Mouse (Mus musculus) testis, postnatal 14 days (tissue): ENCODE results near the gene Umad1.

ENCODE experiments used
- DNase-seq: peaks from one replicate; pipeline ENCODE4 v3.0.0; 2021; ENCODE audit warnings: low spot score

The Umad1 gene

DNA sequence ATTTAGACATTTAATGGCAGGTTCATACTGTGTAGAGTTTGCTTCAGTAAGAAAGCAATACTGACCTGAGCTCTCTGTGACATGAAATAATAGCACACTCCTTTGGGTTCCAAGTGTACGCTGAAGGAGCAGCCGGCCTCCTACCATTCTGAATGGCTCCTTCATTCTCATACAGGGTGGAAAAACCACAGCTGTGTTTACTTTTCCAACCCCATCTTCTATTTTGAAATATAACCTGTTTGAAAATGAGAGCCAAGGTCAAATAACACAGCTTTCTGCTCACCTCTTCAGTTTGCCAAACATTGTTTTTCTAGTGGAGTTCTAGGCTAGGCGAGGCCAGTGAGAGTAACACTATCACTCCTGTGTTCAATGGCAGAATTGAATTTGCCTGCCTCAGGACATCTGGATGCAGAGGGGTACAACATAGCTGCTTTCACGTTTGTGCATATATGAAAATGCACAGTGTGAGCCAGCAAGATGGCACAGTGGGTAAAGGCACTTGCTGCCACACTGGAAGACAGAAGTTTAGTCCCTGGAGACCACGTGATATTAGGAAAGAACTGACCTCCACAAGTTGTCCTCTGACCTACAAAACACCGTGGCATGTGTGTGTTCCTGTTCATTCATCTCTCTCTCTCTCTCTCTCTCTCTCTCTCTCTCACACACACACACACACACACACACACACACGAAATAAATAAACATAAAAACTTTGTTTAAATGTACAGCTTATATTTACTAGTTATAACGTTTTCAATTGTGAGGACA, 157.9 kb downstream of the Umad1 start:
- DNase-seq, result no peak

DNA sequence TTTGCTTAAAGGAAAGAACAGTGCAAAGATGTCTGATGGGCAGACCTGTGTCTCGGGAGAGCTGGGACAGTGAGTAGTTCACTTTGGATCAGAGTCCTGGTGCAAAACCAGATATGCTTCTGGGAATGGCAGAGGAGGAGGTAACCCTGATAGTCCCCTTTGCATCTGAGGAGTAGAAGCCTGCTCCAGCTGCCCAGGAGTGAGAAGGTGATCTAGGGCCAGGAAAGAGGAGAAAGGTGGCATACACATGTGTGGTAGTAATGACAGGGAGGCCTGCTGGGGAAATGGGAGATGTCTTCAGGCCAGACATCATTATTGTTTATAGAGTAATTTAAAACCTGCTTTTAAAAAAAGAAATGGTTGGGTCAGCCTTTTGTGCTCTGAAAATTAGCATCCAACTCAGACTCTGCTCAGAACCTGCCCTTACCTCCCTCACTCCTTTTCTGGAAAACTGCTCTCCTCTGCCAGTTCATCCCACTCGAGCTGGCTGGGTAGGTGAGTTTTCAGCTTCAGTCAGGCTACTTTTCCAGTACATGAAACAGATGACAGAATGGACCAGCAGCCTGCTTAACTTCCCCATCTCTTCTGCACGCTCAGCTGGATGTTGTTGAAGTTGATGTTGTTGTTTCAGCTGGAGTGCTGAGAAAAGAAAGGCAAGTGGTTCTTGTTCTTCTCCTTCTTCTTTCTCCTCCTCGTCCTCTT, 160.5 kb downstream of the Umad1 start:
- no peak for DNase-seq

DNA sequence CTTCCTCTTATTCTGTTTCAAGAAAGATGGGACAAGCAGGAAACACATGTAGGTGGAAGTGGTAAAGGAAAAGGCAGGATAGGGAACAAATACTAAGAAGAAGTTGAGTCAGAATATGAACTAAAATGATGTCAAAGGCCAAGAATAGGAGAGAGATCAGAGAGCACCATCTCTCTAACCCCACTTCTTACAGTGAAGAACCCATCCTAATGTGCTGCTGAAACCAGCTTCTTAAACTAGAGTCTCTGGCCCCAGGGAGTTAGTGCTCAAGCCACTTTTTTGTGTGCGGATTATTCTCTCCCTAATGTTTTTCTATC, 161.1 kb downstream of the Umad1 start:
- no peak for DNase-seq

DNA sequence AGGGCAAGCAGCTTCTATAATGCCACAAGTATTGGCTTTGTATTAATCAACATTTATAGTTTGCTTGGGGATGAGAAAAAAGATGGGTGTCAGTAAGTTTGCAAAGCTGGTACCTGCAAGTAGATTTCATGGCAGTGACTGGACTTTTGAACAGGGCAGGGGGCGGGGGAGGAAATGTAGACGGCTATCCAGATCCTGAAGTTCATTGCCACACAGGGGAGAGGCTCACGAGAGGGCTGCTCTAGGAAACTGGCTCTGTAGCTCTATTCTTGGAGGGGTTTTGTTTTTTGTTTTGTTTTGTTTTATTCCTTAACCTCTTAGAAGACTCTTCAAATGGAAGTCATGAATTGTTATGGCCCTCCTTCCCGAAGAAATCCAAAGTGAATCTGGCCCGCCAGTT, 162.3 kb downstream of the Umad1 start:
- DNase-seq, result no peak

DNA sequence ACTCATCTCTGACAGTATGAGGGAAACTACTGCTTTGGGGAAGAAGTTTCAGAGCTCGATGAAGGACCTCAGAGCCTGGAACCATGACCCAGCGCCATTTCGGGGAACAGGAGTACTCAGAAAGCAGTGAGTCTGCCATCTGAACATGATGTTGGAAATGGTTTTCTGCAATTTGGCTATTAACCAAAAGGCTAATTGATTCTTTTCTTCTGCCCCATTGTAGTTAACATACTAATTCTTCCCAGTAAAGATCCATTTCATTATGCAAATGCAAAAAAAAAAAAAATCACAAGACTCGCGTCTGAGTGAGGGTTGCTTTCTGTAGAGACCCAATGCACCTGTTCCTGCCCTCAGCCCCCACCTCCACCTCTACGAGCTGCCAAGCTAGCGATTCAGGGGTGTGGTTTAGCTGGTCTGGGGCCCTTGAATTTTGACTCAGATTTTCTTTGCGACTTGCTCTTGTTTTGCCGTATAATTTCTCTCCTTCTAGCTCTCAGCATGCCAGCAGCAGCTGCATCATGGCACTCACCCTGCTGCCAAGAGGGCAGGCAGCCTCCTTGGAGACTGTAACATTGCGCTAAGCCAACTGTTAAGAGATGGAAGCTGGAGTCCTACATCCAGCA, 163.0 kb downstream of the Umad1 start:
- no peak for DNase-seq

DNA sequence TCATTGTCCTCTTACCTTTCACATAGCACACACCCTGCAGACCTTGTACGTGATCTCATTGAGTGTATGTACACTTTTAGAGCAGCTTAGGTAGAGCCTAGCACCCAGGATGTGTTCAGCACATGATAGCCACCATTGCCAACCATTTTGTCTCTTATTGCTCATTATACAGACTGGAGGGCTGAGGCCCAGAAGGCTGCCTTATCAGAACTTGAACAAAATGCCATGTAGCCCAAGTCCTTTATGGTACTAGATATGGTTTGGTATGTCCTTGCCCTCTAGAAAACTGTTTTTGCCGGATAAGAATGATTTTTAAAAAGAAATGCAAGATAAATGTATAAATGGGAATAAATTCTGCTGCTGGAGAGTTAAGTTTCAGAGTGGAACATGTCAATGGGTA, 164.1 kb downstream of the Umad1 start:
- DNase-seq, result no peak

DNA sequence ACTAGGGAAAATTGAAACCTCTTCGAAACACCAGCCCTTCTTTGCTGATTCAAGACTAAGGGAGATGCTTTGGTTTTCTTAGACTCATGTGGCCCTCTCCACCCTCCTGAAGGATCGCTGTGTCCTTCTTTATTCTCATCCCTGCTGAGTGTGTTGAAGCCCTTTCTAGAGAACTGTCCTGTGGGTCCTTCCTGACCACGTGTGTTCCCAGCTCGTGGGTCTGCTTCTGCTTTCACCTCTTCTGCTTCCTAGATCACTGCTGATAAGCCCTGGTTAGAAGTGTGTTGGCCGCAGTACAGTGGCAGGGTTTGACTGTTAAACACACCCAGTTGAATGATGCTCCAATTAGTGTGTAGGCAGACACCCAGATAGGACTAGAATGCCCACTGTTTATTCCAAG, 168.6 kb downstream of the Umad1 start:
- DNase-seq, result no peak

DNA sequence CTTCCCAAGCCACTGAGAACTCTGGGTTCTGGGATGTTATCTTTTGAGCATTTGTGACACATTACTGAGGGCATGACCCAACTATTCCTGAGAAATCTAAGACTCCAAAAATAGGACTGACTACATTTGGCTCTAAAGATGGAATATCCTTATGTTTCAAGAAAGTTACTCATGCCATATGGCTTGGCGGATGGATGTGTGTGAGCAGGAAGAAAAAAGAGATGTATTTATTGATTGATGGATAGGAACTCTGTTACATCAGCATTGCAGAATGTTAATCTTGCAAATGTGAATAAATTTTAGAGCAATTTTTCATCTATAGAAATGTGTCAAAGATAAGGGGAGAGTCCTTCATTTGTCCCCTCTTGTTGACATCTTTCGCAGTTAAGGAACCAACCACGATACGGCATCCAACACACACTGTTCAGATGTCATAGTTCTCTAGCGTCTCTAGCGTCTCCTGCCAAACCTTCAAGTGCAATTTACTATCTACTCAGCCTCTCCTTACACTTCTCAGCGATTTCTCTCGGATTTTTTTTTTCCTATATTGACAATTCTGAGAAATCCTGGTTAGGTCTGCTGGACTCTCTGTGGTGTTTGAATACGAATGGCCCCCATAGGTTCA, 171.6 kb downstream of the Umad1 start:
- DNase-seq, result no peak

DNA sequence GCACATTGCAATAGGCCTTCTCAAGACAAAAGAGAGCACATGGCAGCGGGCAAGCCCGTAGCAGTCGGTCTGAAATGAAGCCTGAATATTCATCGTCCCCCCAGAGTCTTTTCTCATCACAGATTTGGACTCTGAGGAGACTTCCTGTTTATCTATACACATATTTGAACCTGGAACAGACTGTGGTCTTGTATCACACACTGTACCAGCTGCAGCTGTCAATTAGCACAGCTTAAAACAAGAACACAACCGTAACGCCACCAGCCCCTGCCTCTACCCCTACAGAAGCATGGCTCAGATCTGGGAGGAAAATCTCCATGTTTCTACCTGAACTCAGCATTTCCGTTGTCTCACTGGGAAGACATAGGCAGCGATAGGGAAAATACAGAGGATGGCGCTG, 174.1 kb downstream of the Umad1 start:
- no peak for DNase-seq

DNA sequence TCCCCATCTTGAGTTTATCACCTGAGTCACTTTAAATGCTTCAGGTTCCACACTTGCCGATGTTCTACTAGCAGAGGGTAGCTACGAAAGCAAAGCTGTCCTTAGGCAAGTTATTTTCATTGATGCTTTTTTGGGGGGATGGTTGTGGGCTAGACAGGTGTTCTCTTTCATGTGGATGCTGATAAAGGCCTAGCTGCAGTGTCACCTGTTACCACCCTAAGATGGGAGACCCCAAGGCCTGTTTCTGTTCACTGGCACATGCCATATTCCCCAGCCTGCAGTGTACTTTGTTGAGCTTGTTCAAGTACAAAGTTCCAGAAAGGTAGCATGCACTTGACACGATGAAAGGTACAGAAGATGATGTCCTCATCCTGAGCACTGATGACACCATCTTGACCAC, 178.8 kb downstream of the Umad1 start:
- no peak for DNase-seq

DNA sequence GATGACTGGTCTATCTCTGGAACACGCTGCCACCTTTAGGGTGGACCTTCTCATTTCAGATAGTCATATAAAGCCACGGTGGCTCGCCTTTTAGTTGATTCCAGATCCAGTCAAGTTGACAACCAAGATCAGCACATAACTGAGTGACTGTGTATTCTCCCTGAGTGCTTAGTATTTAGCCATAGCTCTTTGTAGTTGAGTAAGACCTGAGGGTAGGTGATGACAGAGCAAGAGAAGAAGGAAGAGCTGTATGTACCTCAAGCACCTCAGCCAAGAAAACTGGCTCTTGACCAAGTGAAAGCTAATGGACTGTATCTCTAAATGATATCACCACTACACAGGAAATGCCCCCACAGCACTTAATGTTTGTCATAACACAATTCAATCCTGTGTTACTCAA, 182.7 kb downstream of the Umad1 start:
- DNase-seq, result no peak

DNA sequence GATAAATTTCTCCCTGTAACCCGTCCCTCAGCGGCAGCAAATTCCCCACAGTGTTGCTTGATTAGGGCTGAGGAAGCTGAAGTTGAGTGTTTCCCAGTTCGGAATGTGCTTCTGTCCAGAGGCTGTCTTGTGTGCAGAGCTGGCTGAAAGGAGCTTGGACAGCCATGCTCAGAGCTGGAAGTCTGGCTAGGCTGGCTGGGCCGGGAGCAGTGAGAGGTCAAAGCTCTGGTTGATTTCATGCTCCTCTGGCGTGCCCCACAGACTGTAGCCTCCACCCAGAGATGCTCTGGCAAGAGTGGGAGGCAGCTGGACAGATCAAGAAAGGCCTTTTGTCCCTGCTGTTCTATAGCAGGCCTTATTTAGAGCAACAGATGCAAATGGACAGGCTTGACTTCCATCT, 187.7 kb downstream of the Umad1 start:
- no peak for DNase-seq

DNA sequence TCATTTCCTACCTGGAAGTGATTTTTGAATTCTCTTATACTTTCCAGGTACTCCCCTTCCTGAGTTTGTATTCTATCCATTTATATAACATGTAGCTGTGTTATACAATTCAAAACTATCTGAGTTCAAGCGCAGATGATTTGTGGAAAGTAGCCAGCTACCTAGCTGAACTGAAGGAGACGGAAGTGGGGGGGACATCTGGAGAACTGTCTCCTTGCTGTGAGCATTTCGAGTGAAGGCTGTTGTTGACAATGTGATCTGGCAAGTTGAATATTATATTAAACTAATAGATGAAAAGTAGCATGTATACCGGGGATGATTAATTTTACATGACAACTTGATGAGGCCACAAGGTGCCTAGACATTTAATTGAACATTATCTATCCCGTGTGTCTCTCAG, 196.5 kb downstream of the Umad1 start:
- DNase-seq, result no peak

DNA sequence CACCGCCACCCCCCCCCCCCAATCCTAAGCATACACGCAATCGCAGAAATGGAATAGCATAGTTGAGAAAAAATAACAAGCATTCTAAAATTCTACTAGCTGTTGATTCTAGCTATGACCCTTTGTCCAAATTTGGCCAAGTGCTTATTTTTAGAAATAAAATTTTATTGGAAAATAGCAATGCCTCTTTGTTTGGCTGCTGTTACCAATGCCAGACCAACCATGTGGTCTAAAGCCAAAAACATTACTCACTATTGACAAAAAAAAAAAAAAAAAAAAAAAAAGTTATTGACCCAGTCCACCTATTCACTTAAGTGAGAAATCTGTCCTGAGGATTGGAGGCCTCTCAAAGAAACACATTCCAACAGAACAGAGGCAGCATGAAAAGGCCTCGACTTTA, 199.5 kb downstream of the Umad1 start:
- no peak for DNase-seq

DNA sequence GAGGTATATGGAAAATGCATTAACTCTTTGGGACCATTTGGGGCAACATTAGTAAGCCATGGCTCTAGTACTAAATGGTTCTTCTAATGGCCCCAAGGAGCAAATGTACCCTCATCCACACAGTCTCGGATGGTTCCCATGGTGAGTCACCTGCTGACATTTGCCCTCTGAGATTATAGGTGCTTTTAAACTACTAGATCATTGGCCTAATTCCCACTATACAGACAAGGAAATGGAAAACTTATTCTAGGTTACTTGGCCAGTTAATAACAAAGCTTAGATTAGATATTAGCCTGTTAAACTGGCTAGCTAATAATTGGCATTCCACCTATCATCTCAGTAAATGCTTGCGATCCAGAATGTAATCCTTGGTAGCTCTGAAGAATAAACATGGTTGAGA, 203.4 kb downstream of the Umad1 start:
- no peak for DNase-seq

DNA sequence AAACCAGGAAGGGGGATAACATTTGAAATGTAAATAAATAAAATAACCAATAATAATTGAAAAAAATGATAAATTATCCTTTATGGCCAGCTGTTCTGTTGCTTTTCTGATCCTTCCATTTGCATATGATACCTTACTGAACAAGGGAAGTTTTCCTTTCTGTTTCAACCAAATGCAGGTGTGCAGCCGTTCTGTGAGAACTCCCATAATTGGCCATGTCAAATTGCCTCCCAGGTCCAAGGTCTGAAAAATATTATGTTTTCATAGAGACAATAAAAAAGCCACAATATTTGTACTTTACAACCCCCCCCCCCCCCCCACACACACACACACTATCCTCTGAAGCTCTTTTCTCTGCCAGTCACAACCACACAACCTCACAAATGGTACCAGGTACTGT, 206.3 kb downstream of the Umad1 start:
- DNase-seq, result no peak

DNA sequence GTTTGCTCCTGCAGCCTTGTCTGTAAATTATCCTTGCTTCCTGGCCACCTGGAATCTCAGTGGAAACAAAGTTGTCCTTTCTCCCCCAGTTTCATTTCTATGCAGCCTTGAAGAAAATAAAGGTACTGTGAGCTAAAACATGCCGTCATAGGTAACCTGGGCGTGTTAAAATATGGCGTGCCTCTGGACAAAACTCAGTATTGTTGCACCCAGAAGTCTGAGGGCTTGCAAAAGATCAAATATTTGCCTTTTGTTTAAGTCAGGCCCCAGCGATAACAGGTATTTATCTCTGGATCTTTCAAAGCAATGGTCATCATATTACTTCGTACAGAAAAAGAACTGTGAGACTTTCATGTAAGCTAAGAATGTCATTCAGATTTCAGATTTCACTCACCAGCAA, 206.9 kb downstream of the Umad1 start:
- no peak for DNase-seq

DNA sequence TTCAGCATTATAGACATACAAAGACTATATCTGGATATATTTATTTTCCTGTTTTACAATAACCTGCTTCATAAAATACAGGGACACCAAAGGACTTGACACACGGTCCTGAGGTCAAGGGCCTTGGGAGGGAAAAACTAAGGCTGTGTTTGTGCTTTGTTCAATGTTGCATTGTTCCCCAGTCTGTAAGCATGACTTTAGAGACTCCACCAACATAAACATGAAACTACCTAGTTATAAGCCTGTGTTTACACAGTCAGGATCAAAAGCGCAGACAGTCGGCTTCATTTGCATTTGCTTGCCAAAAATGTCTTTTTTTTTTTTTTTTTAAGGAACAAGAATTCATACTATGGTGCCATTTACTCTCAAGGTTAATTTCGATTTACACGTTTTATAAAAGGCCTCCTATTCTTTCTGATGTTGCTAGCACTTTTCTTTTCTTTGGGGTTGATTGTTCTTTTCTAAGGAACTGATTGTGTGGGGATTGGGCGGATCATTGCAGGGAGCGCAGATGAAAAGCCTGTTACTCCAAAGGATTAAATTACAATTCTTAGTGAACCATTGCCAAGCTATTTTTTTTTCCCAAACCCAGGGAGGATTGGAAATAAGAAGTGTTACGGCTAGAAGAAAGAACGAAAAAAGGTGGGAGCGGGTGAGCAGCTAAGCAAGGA, 208.7 kb downstream of the Umad1 start:
- DNase-seq, result no peak

DNA sequence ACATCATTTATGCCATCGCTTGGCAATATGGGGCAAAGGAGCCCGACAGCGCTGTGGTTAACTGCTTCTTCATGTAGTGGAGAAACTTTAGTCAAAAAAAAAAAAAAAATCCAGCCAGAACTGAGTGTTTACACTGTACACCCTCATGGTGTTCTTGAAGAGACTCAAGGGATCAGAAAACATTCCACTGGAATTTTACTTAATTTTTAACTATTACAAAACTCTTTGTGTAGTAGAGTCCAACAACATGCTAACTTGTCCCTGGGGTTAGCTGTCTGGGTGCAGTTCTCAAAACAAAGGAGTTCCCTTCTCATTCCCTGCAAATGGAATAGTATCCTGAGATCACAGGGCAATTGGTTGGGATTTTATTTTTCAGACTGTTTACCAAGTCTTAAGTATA, 210.8 kb downstream of the Umad1 start:
- DNase-seq, result no peak

DNA sequence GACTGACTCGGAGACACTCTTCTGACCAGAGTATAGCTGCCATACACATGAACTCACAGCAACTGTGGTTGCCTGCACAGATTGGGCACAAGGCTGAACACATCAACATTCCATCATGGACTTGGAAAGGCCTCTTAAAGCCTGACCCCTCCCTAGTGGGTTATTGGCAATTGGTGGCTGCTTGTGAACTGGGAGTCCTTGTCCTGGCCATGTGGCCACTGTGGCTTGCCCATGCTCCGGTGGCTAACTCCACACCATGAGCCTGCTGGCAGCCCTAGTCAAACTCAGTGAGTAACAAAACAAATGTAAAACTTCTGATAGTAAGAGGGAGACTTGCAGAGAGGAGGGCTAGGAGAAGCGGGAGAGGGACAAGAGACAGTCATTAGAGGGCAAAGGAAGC, 213.0 kb downstream of the Umad1 start:
- no peak for DNase-seq

DNA sequence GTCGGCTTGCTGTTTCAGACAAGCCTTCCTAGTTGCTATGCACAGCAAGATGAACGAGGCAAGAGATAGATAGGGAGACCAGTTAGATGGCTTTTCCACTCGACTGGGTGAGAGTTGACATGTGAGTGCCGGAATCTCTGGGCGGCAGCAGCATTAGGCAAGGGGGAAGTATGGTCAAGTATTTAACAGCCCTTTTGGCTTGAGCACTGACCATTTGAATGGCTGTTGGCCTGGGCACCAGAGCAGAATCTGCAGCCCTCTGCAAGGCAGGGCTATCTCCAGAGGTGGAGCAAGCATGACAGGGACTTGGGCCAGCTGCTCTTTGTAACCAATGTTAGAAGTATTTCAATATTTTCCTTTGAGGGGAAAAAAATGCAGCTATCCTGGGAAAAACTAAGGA, 213.8 kb downstream of the Umad1 start:
- DNase-seq, result no peak

DNA sequence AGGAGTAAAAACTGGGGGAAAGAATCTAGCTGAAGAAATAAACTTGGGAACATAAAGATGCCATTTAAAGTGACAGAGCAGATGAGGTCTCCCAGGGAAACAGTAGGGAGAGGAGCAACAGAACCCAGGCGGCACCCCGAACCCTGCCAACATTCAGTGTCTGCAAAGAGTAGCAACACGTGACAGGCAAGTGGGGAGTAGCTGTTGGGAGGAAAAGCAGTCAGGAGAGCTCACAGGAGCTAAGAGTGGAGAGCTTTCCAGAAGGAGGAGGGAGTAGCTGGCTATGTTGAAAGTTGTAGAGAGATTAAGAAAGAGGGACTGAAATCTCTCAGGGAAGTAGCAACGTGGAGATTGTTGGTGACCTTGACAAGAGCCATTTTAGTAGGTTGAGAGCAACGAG, 214.4 kb downstream of the Umad1 start:
- peak; percentile 69 for DNase-seq

DNA sequence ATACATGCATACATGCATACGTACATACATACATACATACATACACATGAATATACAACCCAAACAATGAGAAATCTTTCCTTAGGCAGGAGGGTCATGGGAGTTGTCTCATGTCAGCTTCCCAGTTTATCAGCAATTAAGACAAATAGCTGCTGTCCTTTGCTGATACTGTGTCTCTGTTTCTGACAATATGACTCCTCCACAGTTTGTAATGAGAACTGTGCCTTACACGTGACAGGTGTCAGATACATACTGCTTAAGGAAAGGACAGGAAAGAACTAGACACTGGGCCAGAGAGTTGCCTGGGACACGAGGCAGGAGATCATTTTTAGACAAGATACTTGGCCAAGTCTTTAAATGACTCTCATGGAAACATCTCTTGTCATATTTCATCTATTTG, 215.2 kb downstream of the Umad1 start:
- DNase-seq, result peak; percentile 22
